Mouse (Mus musculus): ENCODE results near the gene Grk4. TPM values are rescaled to one million over a fixed set of nuclear protein-coding genes. Genes with fewer than 3 reads are reported as not detected.
"Not testable (repeated sequence)": the region's sequence is repeated elsewhere in the genome, so short reads cannot be mapped to it uniquely, and the experiment has no call there.

Grk4 gene
- polyA plus RNA-seq, 1 experiment, result 0.43 TPM

DNA sequence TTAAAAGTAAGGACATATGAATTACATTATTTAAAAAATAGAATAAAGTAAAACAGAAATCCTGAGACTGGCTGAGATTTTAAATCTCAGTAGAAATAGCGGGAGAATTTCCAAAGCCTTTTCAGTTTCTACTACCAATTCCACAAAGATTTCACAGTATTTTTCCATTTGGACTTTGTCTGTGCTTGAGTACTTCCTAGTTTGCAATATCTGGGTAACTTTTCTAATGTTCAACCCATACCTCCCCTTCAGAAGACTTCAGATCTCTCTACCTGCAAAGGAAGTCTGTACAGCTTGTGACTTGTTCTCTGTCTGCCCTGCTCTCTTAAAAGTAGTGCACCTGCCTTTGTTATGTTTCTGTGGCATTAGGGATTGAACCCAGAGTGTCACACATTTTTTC is 48.3 kb downstream of the Grk4 start:
- Histone ChIP-seq H3K79me3 (ENCODE audit: low read depth) (no peaks in the 10 kb centered on the region), H3ac (ENCODE audit: control insufficient read depth, insufficient read length, low read depth) (no peak overlapping the region), H3K27me3 (ENCODE audit: control insufficient read depth, insufficient read depth, insufficient read length) (no peaks in the 10 kb centered on the region), H3K79me2 (ENCODE audit: control insufficient read depth, insufficient read depth) (no peaks in the 10 kb centered on the region), H3K4me3 (ENCODE audit: insufficient read depth, poor library complexity, severe bottlenecking) (no peak overlapping the region), H3K36me3 (ENCODE audit: control insufficient read depth, insufficient read depth) (no peaks in the 10 kb centered on the region)
- no peak for TF ChIP-seq MAX (IDR thresholded peaks at IDR 0.05)
- TF ChIP-seq USF1 (IDR thresholded peaks at IDR 0.05; ENCODE audit: low read depth), result no peak
- TF ChIP-seq CTCF (IDR thresholded peaks at IDR 0.05; ENCODE audit: control insufficient read depth, insufficient read depth, insufficient read length), result no peak
- no peak for TF ChIP-seq CEBPB (IDR thresholded peaks at IDR 0.05; ENCODE audit: low read depth)
- TF ChIP-seq MYOG (IDR thresholded peaks at IDR 0.05; ENCODE audit: control insufficient read depth, extremely low read depth, insufficient read length), result no peak
- TF ChIP-seq FOSL1 (IDR thresholded peaks at IDR 0.05; ENCODE audit: insufficient read depth, low read length, poor library complexity, severe bottlenecking), result no peak
- TF ChIP-seq MYOD1 (IDR thresholded peaks at IDR 0.05; ENCODE audit: control insufficient read depth, insufficient read length, low read depth), result no peak

DNA sequence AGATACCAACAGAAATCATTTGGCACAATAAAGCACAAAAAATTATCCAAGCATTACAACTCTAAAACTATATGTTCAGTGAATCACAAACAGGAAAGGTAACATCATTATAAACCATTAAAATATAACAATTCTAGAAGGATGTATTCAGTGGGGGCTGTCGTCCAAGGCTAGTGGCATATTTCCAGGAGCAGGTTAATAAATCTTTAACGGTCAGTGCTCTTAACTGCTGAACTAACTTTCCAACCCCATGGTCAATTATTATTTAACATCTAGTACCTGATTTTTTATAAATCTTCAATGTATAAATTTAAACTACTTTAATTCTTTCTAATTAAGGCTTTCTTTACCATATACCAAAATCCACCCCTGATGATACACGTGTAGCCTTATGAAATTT is 54.2 kb downstream of the Grk4 start:
- not testable (repeated sequence) for H3K4me3 ChIP-seq (ENCODE audit: insufficient read depth, poor library complexity, severe bottlenecking); H3ac ChIP-seq (ENCODE audit: control insufficient read depth, insufficient read length, low read depth); H3K79me2 ChIP-seq (ENCODE audit: control insufficient read depth, insufficient read depth); H3K36me3 ChIP-seq (ENCODE audit: control insufficient read depth, insufficient read depth); H3K79me3 ChIP-seq (ENCODE audit: low read depth)
- peaks cover 22% of the 10 kb centered on the region for H3K27me3 ChIP-seq (ENCODE audit: control insufficient read depth, insufficient read depth, insufficient read length)

DNA sequence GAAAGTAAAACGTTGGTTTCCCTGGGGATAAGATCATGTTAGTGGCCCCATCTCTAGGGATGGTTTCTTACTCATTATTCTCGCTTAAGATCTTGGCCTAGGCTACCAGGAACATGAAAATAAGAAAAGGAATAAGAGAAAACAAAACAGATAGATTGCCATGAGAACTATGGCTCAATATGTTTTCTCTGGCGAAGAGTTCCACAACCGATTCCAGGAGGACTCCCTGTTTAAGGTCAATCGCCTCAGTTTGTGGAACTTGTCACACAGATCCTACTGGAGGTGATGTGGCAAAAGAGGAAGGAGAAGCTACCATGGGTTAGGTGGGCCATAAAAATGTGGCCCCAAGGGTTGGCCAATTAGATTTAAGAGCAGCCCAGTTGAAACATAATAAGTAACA is 54.6 kb downstream of the Grk4 start:
- H3K4me3 ChIP-seq (ENCODE audit: insufficient read depth, poor library complexity, severe bottlenecking), result no peak overlapping the region
- TF ChIP-seq CTCF (IDR thresholded peaks at IDR 0.05; ENCODE audit: control insufficient read depth, insufficient read depth, insufficient read length) (no peak), FOSL1 (IDR thresholded peaks at IDR 0.05; ENCODE audit: insufficient read depth, low read length, poor library complexity, severe bottlenecking) (no peak), USF1 (IDR thresholded peaks at IDR 0.05; ENCODE audit: low read depth) (no peak), MYOD1 (IDR thresholded peaks at IDR 0.05; ENCODE audit: control insufficient read depth, insufficient read length, low read depth) (no peak), MYOG (IDR thresholded peaks at IDR 0.05; ENCODE audit: control insufficient read depth, extremely low read depth, insufficient read length) (no peak), CEBPB (IDR thresholded peaks at IDR 0.05; ENCODE audit: low read depth) (no peak), MAX (IDR thresholded peaks at IDR 0.05) (no peak)
- H3K79me2 ChIP-seq (ENCODE audit: control insufficient read depth, insufficient read depth), result no peaks in the 10 kb centered on the region
- peaks cover 26% of the 10 kb centered on the region for H3K27me3 ChIP-seq (ENCODE audit: control insufficient read depth, insufficient read depth, insufficient read length)
- H3ac ChIP-seq (ENCODE audit: control insufficient read depth, insufficient read length, low read depth), result no peak overlapping the region
- no peaks in the 10 kb centered on the region for H3K79me3 ChIP-seq (ENCODE audit: low read depth)
- H3K36me3 ChIP-seq (ENCODE audit: control insufficient read depth, insufficient read depth), result no peaks in the 10 kb centered on the region

DNA sequence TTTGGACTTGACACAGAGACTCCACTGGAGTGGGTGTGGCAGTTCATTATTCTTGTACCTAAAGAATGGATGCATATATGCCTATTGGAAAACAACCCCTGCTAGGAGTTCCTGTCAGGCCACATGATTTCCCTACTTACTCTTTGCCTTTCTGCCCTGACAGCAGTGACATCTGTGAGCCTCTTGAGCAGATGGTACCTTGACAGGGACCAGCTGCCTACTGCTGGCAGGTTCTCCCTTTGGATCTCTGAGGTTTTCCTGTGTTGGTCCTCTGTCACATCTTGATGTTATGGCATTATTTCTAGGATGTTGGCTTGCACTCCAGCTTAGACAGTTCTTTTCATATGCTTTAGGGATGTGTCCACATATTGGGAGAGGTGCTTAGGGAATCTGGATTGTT is 69.0 kb downstream of the Grk4 start:
- H3K36me3 ChIP-seq (ENCODE audit: control insufficient read depth, insufficient read depth), result no peaks in the 10 kb centered on the region
- H3ac ChIP-seq (ENCODE audit: control insufficient read depth, insufficient read length, low read depth), result no peak overlapping the region
- no peaks in the 10 kb centered on the region for H3K79me2 ChIP-seq (ENCODE audit: control insufficient read depth, insufficient read depth)
- H3K79me3 ChIP-seq (ENCODE audit: low read depth), result no peaks in the 10 kb centered on the region
- H3K4me3 ChIP-seq (ENCODE audit: insufficient read depth, poor library complexity, severe bottlenecking), result no peak overlapping the region
- TF ChIP-seq FOSL1 (IDR thresholded peaks at IDR 0.05; ENCODE audit: insufficient read depth, low read length, poor library complexity, severe bottlenecking), result no peak
- no peak for TF ChIP-seq MAX (IDR thresholded peaks at IDR 0.05)
- no peak for TF ChIP-seq MYOD1 (IDR thresholded peaks at IDR 0.05; ENCODE audit: control insufficient read depth, insufficient read length, low read depth)
- TF ChIP-seq CEBPB (IDR thresholded peaks at IDR 0.05; ENCODE audit: low read depth), result no peak
- TF ChIP-seq MYOG (IDR thresholded peaks at IDR 0.05; ENCODE audit: control insufficient read depth, extremely low read depth, insufficient read length), result no peak
- TF ChIP-seq CTCF (IDR thresholded peaks at IDR 0.05; ENCODE audit: control insufficient read depth, insufficient read depth, insufficient read length), result no peak
- no peak for TF ChIP-seq USF1 (IDR thresholded peaks at IDR 0.05; ENCODE audit: low read depth)
- H3K27me3 ChIP-seq (ENCODE audit: control insufficient read depth, insufficient read depth, insufficient read length), result peaks cover 3% of the 10 kb centered on the region

DNA sequence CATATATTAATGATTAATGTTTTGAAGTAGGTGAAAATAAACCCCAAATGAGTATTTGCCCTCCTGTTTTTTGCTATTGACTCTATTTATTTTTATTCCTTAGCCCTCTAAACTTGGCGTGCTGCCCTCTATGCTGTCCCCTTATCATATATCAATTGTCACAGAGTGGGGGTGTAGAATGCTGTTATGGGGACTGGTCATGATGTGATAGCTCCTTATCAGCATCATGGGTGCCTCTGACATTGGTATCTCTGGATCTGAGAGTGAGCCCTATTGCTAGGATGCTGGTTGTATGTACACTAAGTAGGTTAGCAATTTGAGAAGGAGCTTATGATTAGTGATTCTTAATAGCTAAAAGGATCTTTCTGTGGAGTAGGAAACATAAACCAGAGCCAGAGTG is 70.1 kb downstream of the Grk4 start:
- H3K4me3 ChIP-seq (ENCODE audit: insufficient read depth, poor library complexity, severe bottlenecking), result no peak overlapping the region
- H3K27me3 ChIP-seq (ENCODE audit: control insufficient read depth, insufficient read depth, insufficient read length), result peaks cover 3% of the 10 kb centered on the region
- H3ac ChIP-seq (ENCODE audit: control insufficient read depth, insufficient read length, low read depth), result no peak overlapping the region
- no peaks in the 10 kb centered on the region for H3K79me2 ChIP-seq (ENCODE audit: control insufficient read depth, insufficient read depth)
- no peaks in the 10 kb centered on the region for H3K79me3 ChIP-seq (ENCODE audit: low read depth)
- no peaks in the 10 kb centered on the region for H3K36me3 ChIP-seq (ENCODE audit: control insufficient read depth, insufficient read depth)
- TF ChIP-seq CTCF (IDR thresholded peaks at IDR 0.05; ENCODE audit: control insufficient read depth, insufficient read depth, insufficient read length), result no peak
- TF ChIP-seq CEBPB (IDR thresholded peaks at IDR 0.05; ENCODE audit: low read depth), result no peak
- no peak for TF ChIP-seq MAX (IDR thresholded peaks at IDR 0.05)
- no peak for TF ChIP-seq USF1 (IDR thresholded peaks at IDR 0.05; ENCODE audit: low read depth)
- no peak for TF ChIP-seq FOSL1 (IDR thresholded peaks at IDR 0.05; ENCODE audit: insufficient read depth, low read length, poor library complexity, severe bottlenecking)

DNA sequence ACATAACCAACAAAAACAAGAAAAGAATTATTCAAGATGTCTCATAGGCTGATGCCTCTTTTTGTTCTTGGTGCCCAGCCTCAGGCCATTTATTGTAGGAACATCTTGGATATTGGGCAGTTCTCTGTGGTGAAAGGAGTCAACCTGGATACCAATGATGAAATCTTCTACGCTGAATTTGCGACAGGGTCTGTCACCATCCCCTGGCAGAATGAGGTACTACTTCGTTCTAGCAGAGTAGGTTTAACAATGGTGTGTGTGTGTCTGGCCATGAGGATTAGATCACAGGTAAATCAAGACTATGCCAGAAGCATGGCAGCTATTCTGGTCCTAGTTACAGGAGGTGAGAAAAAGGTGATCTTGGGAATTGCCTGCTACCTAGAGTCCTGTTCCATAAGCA is 91.3 kb downstream of the Grk4 start:
- Histone ChIP-seq H3K36me3 (ENCODE audit: control insufficient read depth, insufficient read depth) (no peaks in the 10 kb centered on the region), H3K4me3 (ENCODE audit: insufficient read depth, poor library complexity, severe bottlenecking) (no peak overlapping the region), H3ac (ENCODE audit: control insufficient read depth, insufficient read length, low read depth) (no peak overlapping the region), H3K27me3 (ENCODE audit: control insufficient read depth, insufficient read depth, insufficient read length) (peaks cover 10% of the 10 kb centered on the region), H3K79me2 (ENCODE audit: control insufficient read depth, insufficient read depth) (no peaks in the 10 kb centered on the region), H3K79me3 (ENCODE audit: low read depth) (no peaks in the 10 kb centered on the region)
- TF ChIP-seq CEBPB (IDR thresholded peaks at IDR 0.05; ENCODE audit: low read depth), result no peak
- no peak for TF ChIP-seq MAX (IDR thresholded peaks at IDR 0.05)
- TF ChIP-seq MYOD1 (IDR thresholded peaks at IDR 0.05; ENCODE audit: control insufficient read depth, insufficient read length, low read depth), result no peak
- TF ChIP-seq CTCF (IDR thresholded peaks at IDR 0.05; ENCODE audit: control insufficient read depth, insufficient read depth, insufficient read length), result no peak
- no peak for TF ChIP-seq FOSL1 (IDR thresholded peaks at IDR 0.05; ENCODE audit: insufficient read depth, low read length, poor library complexity, severe bottlenecking)
- TF ChIP-seq MYOG (IDR thresholded peaks at IDR 0.05; ENCODE audit: control insufficient read depth, extremely low read depth, insufficient read length), result no peak

Data from C2C12 (cell line).